Mouse (Mus musculus): Measurements from ENCODE around the gene Ddx55. TPM values are rescaled to one million over a fixed set of nuclear protein-coding genes. Genes with fewer than 3 reads are reported as not detected.
A peak's percentile ranks its signal among the peaks of the same experiment; 100 is the strongest.
"Not testable (repeated sequence)": the region's sequence is repeated elsewhere in the genome, so short reads cannot be mapped to it uniquely, and the experiment has no call there.

Gene Ddx55
- polyA plus RNA-seq, 1 experiment from 2014 or later: 24.5 TPM

DNA sequence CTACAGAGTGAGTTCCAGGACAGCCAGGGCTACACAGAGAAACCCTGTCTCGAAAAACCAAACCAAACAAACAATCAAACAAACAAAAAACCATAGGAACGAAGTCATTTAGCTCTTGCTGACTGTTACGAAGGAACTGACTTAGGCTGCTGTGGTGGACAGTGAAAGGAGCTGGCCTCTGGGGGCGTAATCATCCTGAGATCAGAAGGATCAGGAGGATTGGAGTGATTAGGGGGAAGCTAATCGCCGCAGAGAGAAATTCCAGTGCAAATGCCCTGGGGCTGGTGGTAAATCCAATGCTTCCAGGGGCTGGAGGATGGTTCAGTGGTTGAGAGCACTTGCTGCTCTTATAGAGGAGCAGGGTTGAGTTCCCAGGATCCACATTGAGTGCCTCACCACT lies 943 bp downstream of the Ddx55 start:
- ATAC-seq: no peak
- POLR2A ChIA-PET: interaction anchor here (0.6 to 1.0 kb wide), 3 partner anchors 14 to 74 kb away, joined by 3 to 6 read pairs (median 4); partner anchors contain the start of gene Atp6v0a2
- in situ Hi-C loops (cut with MboI; ENCODE audit: low pct_unique_long_range_greater_than_20kb): no loop called here

GRCm38 (mm10) chr5:124555145-124555544 lies 2.5 kb downstream of the Ddx55 start:
- no peak for DNase-seq (ENCODE audit: low read depth, low spot score)
- no peak for ATAC-seq
- no peak for TF ChIP-seq CTCF (IDR thresholded peaks at IDR 0.05)
- H3K27me3 ChIP-seq: no peaks in the 10 kb centered on the region
- ChIA-PET CTCF (interaction anchor here (0.8 to 5.7 kb wide), 10 partner anchors 9 to 124 kb away, joined by 3 to 30 read pairs (median 4); no protein-coding TSS in a partner anchor), POLR2A (interaction anchor here (0.8 to 0.9 kb wide), 2 partner anchors 14 to 123 kb away, joined by 3 read pairs; no protein-coding TSS in a partner anchor)
- in situ Hi-C loops (cut with MboI; ENCODE audit: low pct_unique_long_range_greater_than_20kb): no loop called here

More for the DNA sequence above, 943 bp downstream of the Ddx55 start:
- H3K27me3 ChIP-seq: no peaks in the 10 kb centered on the region
- DNase-seq (ENCODE audit: low read depth, low spot score): no peak
- no peak for TF ChIP-seq CTCF (IDR thresholded peaks at IDR 0.05)
- CTCF ChIA-PET: interaction anchor here (0.6 to 5.7 kb wide), 3 partner anchors 15 to 224 kb away, joined by 3 to 30 read pairs (median 4); no protein-coding TSS in a partner anchor

DNA sequence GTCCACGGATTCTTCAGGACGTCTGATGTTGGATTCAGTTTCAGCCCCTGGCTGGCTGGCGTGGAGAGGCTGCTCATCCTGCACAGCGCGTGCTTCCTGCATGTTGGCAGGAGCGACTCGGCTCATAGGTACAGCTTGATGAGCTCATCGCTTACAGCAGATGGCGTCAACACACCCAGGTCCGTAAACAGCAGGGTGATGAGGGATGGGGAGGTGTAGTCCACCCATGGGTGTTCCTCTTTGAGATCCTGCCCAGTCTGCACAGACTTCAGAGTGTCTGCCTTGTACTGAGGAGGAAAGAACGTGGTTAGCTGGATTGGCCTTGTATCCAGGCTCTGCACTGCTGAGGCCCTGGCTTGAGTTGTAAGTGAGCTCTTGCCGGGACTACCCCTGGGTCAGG lies 18.4 kb downstream of the Ddx55 start:
- POLR2A ChIA-PET: no interaction called here
- no peak for DNase-seq (ENCODE audit: low read depth, low spot score)
- H3K27me3 ChIP-seq: no peaks in the 10 kb centered on the region
- CTCF ChIA-PET: interaction anchor here (1.1 to 1.3 kb wide), 2 partner anchors 11 to 16 kb away, joined by 3 to 4 read pairs; no protein-coding TSS in a partner anchor
- TF ChIP-seq CTCF (IDR thresholded peaks at IDR 0.05): no peak
- in situ Hi-C loops (cut with MboI; ENCODE audit: low pct_unique_long_range_greater_than_20kb): no loop called here
- ATAC-seq: no peak

GRCm38 (mm10) chr5:124575467-124575866 lies 22.8 kb downstream of the Ddx55 start:
- ChIA-PET POLR2A (no interaction called here), CTCF (no interaction called here)
- ATAC-seq (no peak), DNase-seq (ENCODE audit: low read depth, low spot score) (no peak)
- H3K27me3 ChIP-seq: no peaks in the 10 kb centered on the region
- in situ Hi-C loops (cut with MboI; ENCODE audit: low pct_unique_long_range_greater_than_20kb): no loop called here
- no peak for TF ChIP-seq CTCF (IDR thresholded peaks at IDR 0.05)

- DNase-seq (ENCODE audit: low read depth, low spot score): peak; percentile 64
These were observed 26.1 kb downstream of the Ddx55 start, which contains the start of the genes Eif2b1 and Gtf2h3 for GRCm38 (mm10) chr5:124578633-124579317. Gene Eif2b1, minus strand, starts transcription at chr5:124579131. Gene Gtf2h3, plus strand, starts transcription at chr5:124579140.

DNA sequence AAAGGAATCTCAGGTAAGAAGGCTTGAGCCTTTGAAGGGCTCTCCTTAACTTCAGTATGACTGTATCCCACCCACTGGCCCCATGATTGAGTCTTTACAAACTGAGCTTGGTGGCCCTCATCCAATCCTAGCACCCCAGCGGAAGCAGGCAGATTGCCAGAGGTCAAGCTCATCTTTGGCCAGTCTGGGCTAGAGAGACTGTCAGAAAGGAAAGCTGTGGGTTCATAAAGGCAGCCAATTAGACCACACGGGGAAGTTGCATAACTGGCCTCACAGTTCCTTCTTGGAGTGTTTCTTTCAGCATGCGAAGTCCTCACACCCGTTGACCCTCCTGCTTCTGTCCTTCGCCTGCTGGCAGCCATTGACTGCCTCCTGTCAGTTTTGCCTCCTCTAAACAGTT lies 29.9 kb downstream of the Ddx55 start:
- TF ChIP-seq CTCF (IDR thresholded peaks at IDR 0.05): no peak
- no peaks in the 10 kb centered on the region for H3K27me3 ChIP-seq
- ChIA-PET POLR2A (no interaction called here), CTCF (interaction anchor here (0.7 to 0.9 kb wide), 2 partner anchors 10 to 11 kb away, joined by 3 to 4 read pairs; no protein-coding TSS in a partner anchor)
- ATAC-seq (no peak), DNase-seq (ENCODE audit: low read depth, low spot score) (no peak)
- in situ Hi-C loops (cut with MboI; ENCODE audit: low pct_unique_long_range_greater_than_20kb): no loop called here

More at GRCm38 (mm10) chr5:124578633-124579317, 26.1 kb downstream of the Ddx55 start, which contains the start of the genes Eif2b1 and Gtf2h3:
- ChIA-PET POLR2A (interaction anchor here (0.8 kb wide), 1 partner anchor 22 kb away, joined by 3 read pairs; no protein-coding TSS in a partner anchor), CTCF (no interaction called here)
- TF ChIP-seq CTCF (IDR thresholded peaks at IDR 0.05): no peak
- in situ Hi-C loops (cut with MboI; ENCODE audit: low pct_unique_long_range_greater_than_20kb): no loop called here
- peak; percentile 78 for ATAC-seq
- no peaks in the 10 kb centered on the region for H3K27me3 ChIP-seq

- ChIA-PET POLR2A (no interaction called here), CTCF (interaction anchor here (1.3 kb wide), 1 partner anchor 11 kb away, joined by 4 read pairs; no protein-coding TSS in a partner anchor)
- ATAC-seq (no peak), DNase-seq (ENCODE audit: low read depth, low spot score) (no peak)
- no peak for TF ChIP-seq CTCF (IDR thresholded peaks at IDR 0.05)
- in situ Hi-C loops (cut with MboI; ENCODE audit: low pct_unique_long_range_greater_than_20kb): no loop called here
- H3K27me3 ChIP-seq: no peaks in the 10 kb centered on the region
These were observed 40.1 kb downstream of the Ddx55 start for GRCm38 (mm10) chr5:124592768-124593167.

- peak; percentile 90 for DNase-seq (ENCODE audit: low read depth, low spot score)
- ATAC-seq: peak; percentile 95
- ChIA-PET CTCF (interaction anchor here (1.4 kb wide), 1 partner anchor 11 kb away, joined by 3 read pairs; no protein-coding TSS in a partner anchor), POLR2A (no interaction called here)
- no peak for TF ChIP-seq CTCF (IDR thresholded peaks at IDR 0.05)
- no peaks in the 10 kb centered on the region for H3K27me3 ChIP-seq
- in situ Hi-C loops (cut with MboI; ENCODE audit: low pct_unique_long_range_greater_than_20kb): no loop called here
These were observed 45.8 kb downstream of the Ddx55 start for GRCm38 (mm10) chr5:124598224-124599174.

DNA sequence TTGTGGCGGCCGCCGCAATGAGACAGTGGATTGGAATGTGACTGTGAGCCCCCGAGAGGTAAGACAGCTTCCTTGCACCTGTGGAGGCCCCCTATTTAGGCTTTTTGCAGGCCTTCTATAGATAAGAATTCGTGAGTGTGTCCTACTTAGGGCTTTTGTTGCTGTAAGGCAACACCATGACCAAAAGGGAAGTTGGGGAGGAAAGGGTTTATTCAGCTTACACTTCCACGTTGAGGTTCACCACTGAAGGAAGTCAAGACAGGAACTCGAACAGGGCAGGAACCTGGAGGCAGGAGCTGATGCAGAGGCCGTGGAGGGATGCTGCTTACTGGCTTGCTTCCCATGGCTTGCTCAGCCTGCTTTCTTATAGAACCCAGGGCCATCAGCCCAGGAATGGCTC lies 47.1 kb downstream of the Ddx55 start:
- DNase-seq (ENCODE audit: low read depth, low spot score); POLR2A ChIA-PET; in situ Hi-C loops (cut with MboI; ENCODE audit: low pct_unique_long_range_greater_than_20kb): not testable (repeated sequence)

GRCm38 (mm10) chr5:124602349-124602748 lies 49.7 kb downstream of the Ddx55 start:
- no peaks in the 10 kb centered on the region for H3K27me3 ChIP-seq
- no peak for TF ChIP-seq CTCF (IDR thresholded peaks at IDR 0.05)
- CTCF ChIA-PET: interaction anchor here (1.4 kb wide), 1 partner anchor 15 kb away, joined by 4 read pairs; no protein-coding TSS in a partner anchor
- in situ Hi-C loops (cut with MboI; ENCODE audit: low pct_unique_long_range_greater_than_20kb): no loop called here
- DNase-seq (ENCODE audit: low read depth, low spot score) (peak; percentile 34), ATAC-seq (no peak)
- POLR2A ChIA-PET: no interaction called here

More for the DNA sequence above, 47.1 kb downstream of the Ddx55 start:
- H3K27me3 ChIP-seq, ATAC-seq: not testable (repeated sequence)
- CTCF ChIA-PET: interaction anchor here (1.2 kb wide), 1 partner anchor 10 kb away, joined by 5 read pairs; no protein-coding TSS in a partner anchor
